Mouse (Mus musculus) heart, postnatal 25 days (tissue): ENCODE measurements around the gene Gjb3. TPM values are rescaled to one million over a fixed set of nuclear protein-coding genes. Genes with fewer than 3 reads are reported as not detected.

Source experiments
- DNase-seq: peaks from one replicate; pipeline ENCODE4 v3.0.0; 2022; ENCODE audit warnings: low spot score
- intact Hi-C: fragments of 180-260 bp; cut with DNase I; formaldehyde crosslinking; loops from one replicate; pipeline ENCODE4 v1.15.1; 2025
- total RNA-seq, 2 experiments: library from RNA; stranded (reverse); gene quantifications; 2 replicates each; pipeline ENCODE4 v1.2.3; 2021

Gene Gjb3
- total RNA-seq: under 1 TPM in 1 of 2 experiments, not detected in 1; 0.13 TPM

- DNase-seq: no peak
- intact Hi-C loops: no loop called here
Observed at GRCm38 (mm10) chr4:127330181-127331100, at the start of gene Gjb3. Gene Gjb3, minus strand, starts transcription at chr4:127330844.

GRCm38 (mm10) chr4:127377344-127377743, 46.7 kb upstream of the Gjb3 start:
- DNase-seq: no peak
- intact Hi-C loops: no loop called here

GRCm38 (mm10) chr4:127375541-127376177, 45.0 kb upstream of the Gjb3 start:
- intact Hi-C loops: no loop called here
- DNase-seq: no peak

GRCm38 (mm10) chr4:127374645-127375044, 44.0 kb upstream of the Gjb3 start:
- DNase-seq: no peak
- intact Hi-C loops: no loop called here

GRCm38 (mm10) chr4:127373491-127373890, 42.8 kb upstream of the Gjb3 start:
- no peak for DNase-seq
- intact Hi-C loops: no loop called here

GRCm38 (mm10) chr4:127371546-127371945, 40.9 kb upstream of the Gjb3 start:
- peak; percentile 28 for DNase-seq
- intact Hi-C loops: no loop called here

- no peak for DNase-seq
- intact Hi-C loops: no loop called here
Observed at GRCm38 (mm10) chr4:127370447-127370846, 39.8 kb upstream of the Gjb3 start.

GRCm38 (mm10) chr4:127368379-127368973, 37.8 kb upstream of the Gjb3 start:
- intact Hi-C loops: loop anchor here (1.0 to 10.0 kb wide), 3 partner anchors 67 to 1176 kb away; no protein-coding TSS in a partner anchor
- no peak for DNase-seq

- DNase-seq: no peak
- intact Hi-C loops: loop anchor here (10.0 kb wide), 1 partner anchor 1179 kb away; no protein-coding TSS in a partner anchor
Observed at GRCm38 (mm10) chr4:127365834-127366233, 35.2 kb upstream of the Gjb3 start.

- intact Hi-C loops: loop anchor here (10.0 kb wide), 1 partner anchor 1179 kb away; no protein-coding TSS in a partner anchor
- DNase-seq: no peak
Observed at GRCm38 (mm10) chr4:127365433-127365832, 34.8 kb upstream of the Gjb3 start.

GRCm38 (mm10) chr4:127364431-127364830, 33.8 kb upstream of the Gjb3 start:
- DNase-seq: no peak
- intact Hi-C loops: loop anchor here (10.0 kb wide), 1 partner anchor 1180 kb away; no protein-coding TSS in a partner anchor

- intact Hi-C loops: loop anchor here (10.0 kb wide), 1 partner anchor 1181 kb away; no protein-coding TSS in a partner anchor
- DNase-seq: no peak
Observed at GRCm38 (mm10) chr4:127363331-127363730, 32.7 kb upstream of the Gjb3 start.

- intact Hi-C loops: loop anchor here (10.0 kb wide), 1 partner anchor 1182 kb away; no protein-coding TSS in a partner anchor
Observed at GRCm38 (mm10) chr4:127362520-127362919, 31.9 kb upstream of the Gjb3 start.

GRCm38 (mm10) chr4:127358018-127358417, 27.4 kb upstream of the Gjb3 start, which contains the start of gene Gjb5:
Gene Gjb5, minus strand, starts transcription at chr4:127358181.
- no peak for DNase-seq
- intact Hi-C loops: no loop called here

More at GRCm38 (mm10) chr4:127362520-127362919, 31.9 kb upstream of the Gjb3 start:
- DNase-seq: no peak

- intact Hi-C loops: no loop called here
- peak; percentile 21 for DNase-seq
Observed at GRCm38 (mm10) chr4:127354506-127355485, 24.2 kb upstream of the Gjb3 start.

- DNase-seq: no peak
- intact Hi-C loops: no loop called here
Observed at GRCm38 (mm10) chr4:127353951-127354438, 23.4 kb upstream of the Gjb3 start, which contains the start of gene Gjb4. Gene Gjb4, minus strand, starts transcription at chr4:127354081.

GRCm38 (mm10) chr4:127352594-127352993, 21.9 kb upstream of the Gjb3 start:
- intact Hi-C loops: no loop called here
- DNase-seq: no peak

GRCm38 (mm10) chr4:127349560-127350300, 19.1 kb upstream of the Gjb3 start:
- no peak for DNase-seq
- intact Hi-C loops: no loop called here
